Mouse (Mus musculus) forebrain, embryonic 11.5 days (tissue): Measurements from ENCODE around the gene Plek. TPM values are rescaled to one million over a fixed set of nuclear protein-coding genes. Genes with fewer than 3 reads are reported as not detected.

ENCODE experiments used
- ATAC-seq: fragments of 200-750 bp; cut with Nextera tagmentation; replicated peaks from 2 replicates; pipeline ENCODE4 v1.8.0; 2017; ENCODE audit warnings: moderate TSS enrichment; ENCODE audit not compliant: low FRiP score
- DNase-seq: peaks from one replicate; pipeline ENCODE4 v3.0.0-alpha.2; 2017; ENCODE audit warnings: low spot score
- H3K27ac ChIP-seq: fragments of 300-500 bp; sonication (generic); 2 replicates; pipeline ENCODE4 v1.5.1; 2014; ENCODE audit warnings: low read depth, low read length
- H3K27me3 ChIP-seq: fragments of 300-500 bp; sonication (generic); 2 replicates; pipeline ENCODE4 v1.6.1; 2014; ENCODE audit warnings: mild to moderate bottlenecking, low read length, mixed read lengths; ENCODE audit not compliant: control insufficient read depth, insufficient read depth
- H3K36me3 ChIP-seq: fragments of 300-500 bp; sonication (generic); 2 replicates; pipeline ENCODE4 v1.6.1; 2014; ENCODE audit warnings: mild to moderate bottlenecking, low read length, moderate library complexity, mixed read lengths; ENCODE audit not compliant: control insufficient read depth, insufficient read depth
- H3K4me1 ChIP-seq: fragments of 300-500 bp; sonication (generic); replicated peaks from 2 replicates; pipeline ENCODE4 v1.6.1; 2014; ENCODE audit warnings: low read length, mixed read lengths; ENCODE audit not compliant: control insufficient read depth, insufficient read depth
- H3K4me2 ChIP-seq: fragments of 300-500 bp; sonication (generic); 2 replicates; pipeline ENCODE4 v1.6.1; 2014; ENCODE audit warnings: low read depth, mild to moderate bottlenecking, low read length, moderate library complexity, mixed read lengths; ENCODE audit not compliant: severe bottlenecking
- H3K4me3 ChIP-seq: fragments of 300-500 bp; sonication (generic); 2 replicates; pipeline ENCODE4 v1.5.1; 2014; ENCODE audit warnings: low read depth, low read length
- H3K9ac ChIP-seq: fragments of 300-500 bp; sonication (generic); 2 replicates; pipeline ENCODE4 v1.6.1; 2014; ENCODE audit warnings: low read length
- H3K9me3 ChIP-seq: fragments of 300-500 bp; sonication (generic); 2 replicates; pipeline ENCODE4 v1.6.1; 2016; ENCODE audit warnings: low read length, mixed read lengths; ENCODE audit not compliant: control insufficient read depth
- WGBS: fragments of 180-500 bp; shearing (Covaris S2); extraction: QIAGEN DNeasy Blood & Tissue Kit; methylation state at CpG from one replicate; pipeline ENCODE4 v1.1.7; 2014; 5-methylcytosine and 5-hydroxymethylcytosine counted together
- polyA plus RNA-seq: library from polyadenylated mRNA; unstranded; fragments of >200 nt; fragmentation: Nextera tagmentation; extraction: Ambion mirVana; gene quantifications from 2 replicates; pipeline ENCODE4 v1.2.1, GENCODE M21; 2014

The Plek gene
- polyA plus RNA-seq, 1 experiment from 2014 or later, result 6.0 TPM

DNA sequence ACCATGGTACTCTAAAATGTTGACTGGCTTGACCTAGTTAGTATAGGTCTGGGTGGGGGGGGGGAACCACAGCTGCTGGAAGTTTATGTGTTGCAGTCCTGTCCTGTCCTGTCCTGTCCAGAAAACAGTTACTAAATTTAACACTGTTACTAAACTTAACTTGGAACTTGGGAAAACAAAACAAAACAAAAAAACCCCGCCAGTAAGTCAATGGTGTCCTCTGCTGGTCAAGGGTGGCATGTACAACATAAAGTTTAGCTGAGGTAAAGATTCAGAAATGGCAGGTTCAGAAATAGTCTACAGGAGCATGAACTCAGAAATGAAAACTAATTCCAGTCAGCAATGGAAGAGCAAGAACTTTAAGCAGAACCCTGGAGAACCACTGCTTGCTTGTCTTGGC is 103.4 kb downstream of the Plek start:
- no peaks in the 10 kb centered on the region for H3K9me3 ChIP-seq
- WGBS, result 22% methylated on average over 1 of the region's 1 CpGs
- H3K4me3 ChIP-seq, result no peak overlapping the region
- no peak overlapping the region for H3K4me2 ChIP-seq
- no peak overlapping the region for H3K9ac ChIP-seq
- no peaks in the 10 kb centered on the region for H3K36me3 ChIP-seq
- no peak overlapping the region for H3K27ac ChIP-seq
- ATAC-seq (no peak), DNase-seq (no peak)
- no peaks in the 10 kb centered on the region for H3K27me3 ChIP-seq
- H3K4me1 ChIP-seq, result 0 out of 2 replicates have a peak, but pooled peaks cover 4% of the 10 kb centered on the region

DNA sequence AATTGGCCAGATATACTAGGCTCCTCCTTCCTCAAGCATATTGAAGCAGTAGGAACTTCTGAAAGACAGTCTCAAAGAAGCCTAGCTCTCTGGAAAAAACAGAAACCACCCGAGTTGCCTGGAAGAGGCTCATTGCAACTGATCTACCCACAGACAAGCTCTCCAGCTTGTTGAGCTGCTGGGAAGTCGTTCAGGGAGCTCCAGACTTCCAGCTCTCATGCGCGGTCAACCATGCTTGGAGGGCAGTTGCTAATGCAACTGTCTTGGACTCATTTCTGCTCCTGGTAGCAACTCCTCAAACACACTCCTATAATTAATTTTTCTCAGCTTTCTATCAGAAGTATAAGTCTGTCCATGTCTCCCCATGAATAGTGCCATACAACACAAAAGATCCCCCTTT is 109.2 kb downstream of the Plek start:
- Histone ChIP-seq H3K9me3 (no peaks in the 10 kb centered on the region), H3K4me2 (no peak overlapping the region), H3K9ac (no peak overlapping the region), H3K27ac (no peak overlapping the region), H3K4me3 (no peak overlapping the region), H3K4me1 (no peaks in the 10 kb centered on the region), H3K27me3 (no peaks in the 10 kb centered on the region), H3K36me3 (no peaks in the 10 kb centered on the region)
- ATAC-seq (no peak), DNase-seq (no peak)
- 85% methylated on average over 4 of the region's 4 CpGs for WGBS

DNA sequence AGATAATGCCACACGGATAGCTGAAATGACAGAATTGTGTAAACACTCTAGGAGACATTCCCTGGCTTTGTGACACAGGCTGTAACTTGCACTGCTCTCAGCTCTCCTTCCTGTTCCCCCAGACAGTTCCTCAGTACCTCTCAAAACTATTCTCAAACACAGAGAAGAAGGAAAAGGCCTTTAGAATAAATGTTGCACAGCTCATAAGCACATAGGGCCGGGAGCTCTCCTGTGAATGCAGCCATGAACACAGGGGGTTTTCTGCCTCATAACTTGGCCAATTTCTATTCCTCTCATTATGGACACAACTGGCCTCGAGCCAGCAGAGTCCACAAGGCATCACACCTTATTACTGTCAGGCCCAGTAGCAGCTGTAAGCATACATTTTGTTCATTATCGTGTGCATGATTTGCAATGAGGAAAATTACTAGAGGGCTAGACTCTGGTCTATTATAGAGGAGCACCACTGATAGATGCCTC is 110.2 kb downstream of the Plek start:
- H3K27me3 ChIP-seq, result no peaks in the 10 kb centered on the region
- WGBS, result 79% methylated on average over 4 of the region's 4 CpGs
- DNase-seq, result no peak
- no peaks in the 10 kb centered on the region for H3K4me1 ChIP-seq
- no peaks in the 10 kb centered on the region for H3K9me3 ChIP-seq
- no peak overlapping the region for H3K4me2 ChIP-seq
- H3K36me3 ChIP-seq, result no peaks in the 10 kb centered on the region
- ATAC-seq, result no peak
- no peak overlapping the region for H3K9ac ChIP-seq
- no peak overlapping the region for H3K4me3 ChIP-seq
- H3K27ac ChIP-seq, result no peak overlapping the region

DNA sequence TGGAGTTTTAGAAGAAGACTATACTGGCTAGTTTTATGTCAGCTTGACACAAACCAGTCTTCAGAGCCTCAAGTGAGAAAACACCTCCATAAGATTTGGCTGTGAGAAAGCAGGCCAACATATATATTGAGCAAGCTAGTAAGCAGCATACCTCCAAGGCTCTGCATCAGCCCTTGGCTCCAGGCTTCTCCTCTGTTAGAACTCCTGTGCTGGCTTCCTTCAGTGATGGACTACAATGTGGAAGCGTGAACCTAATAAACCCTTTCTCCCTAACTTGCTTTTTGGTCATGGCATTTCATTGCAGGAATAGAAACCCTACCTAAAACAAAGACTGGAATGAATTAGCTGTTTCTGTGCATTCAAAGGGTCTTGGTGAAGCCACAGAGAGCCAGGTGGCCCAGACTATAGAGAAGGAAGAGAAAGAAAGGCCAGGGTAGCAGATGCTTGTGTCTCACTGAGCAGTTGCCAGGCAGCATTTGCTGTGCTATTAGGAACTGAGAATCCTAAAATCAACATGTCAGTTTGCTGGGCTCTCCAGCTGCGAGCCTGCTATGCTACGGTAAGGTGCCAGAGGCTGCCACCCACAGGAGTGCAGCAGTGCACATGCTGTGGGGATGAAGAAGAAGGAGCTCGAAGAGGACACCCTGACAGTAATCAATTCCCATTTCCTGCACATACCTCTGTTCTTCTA is 110.9 kb downstream of the Plek start:
- Histone ChIP-seq H3K9me3 (no peaks in the 10 kb centered on the region), H3K4me2 (no peak overlapping the region), H3K36me3 (no peaks in the 10 kb centered on the region), H3K27ac (no peak overlapping the region), H3K4me3 (no peak overlapping the region), H3K4me1 (no peaks in the 10 kb centered on the region), H3K9ac (no peak overlapping the region), H3K27me3 (no peaks in the 10 kb centered on the region)
- ATAC-seq, result no peak
- DNase-seq, result no peak
- WGBS, result 68% methylated on average over 4 of the region's 4 CpGs

DNA sequence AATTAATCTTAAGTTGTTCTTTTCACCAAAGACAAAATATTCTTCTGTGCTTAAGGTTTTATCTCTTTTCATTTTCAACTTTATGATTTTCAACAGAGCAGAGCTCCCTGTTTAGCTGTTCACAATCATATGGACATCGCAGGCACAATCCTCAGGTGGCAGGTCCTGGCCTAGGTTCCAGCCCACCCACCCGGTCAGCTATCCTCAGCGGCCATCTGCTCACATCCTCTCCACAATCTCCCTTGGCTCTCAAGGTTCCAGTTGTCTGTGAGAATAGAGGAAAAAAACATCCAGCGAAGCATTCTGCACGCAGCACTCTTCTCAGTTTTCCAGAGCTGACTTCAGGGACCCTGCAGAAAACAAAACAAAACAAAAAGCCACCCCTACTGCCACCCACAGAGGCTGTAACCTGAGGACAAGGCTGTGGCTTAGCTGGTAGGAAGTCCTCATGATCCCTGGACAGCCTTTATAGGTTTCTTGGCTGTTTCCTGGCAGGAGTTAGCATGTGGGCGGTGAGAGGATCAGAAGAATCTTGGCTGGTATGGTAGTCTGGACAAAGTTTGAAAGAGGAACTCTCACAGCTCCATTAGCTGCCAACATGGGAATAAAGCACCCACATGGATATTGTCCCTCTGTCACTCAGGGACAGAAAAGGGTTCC is 116.5 kb downstream of the Plek start:
- no peaks in the 10 kb centered on the region for H3K27me3 ChIP-seq
- no peak overlapping the region for H3K27ac ChIP-seq
- DNase-seq (no peak), ATAC-seq (no peak)
- H3K4me2 ChIP-seq, result no peak overlapping the region
- H3K9ac ChIP-seq, result no peak overlapping the region
- H3K9me3 ChIP-seq, result no peaks in the 10 kb centered on the region
- H3K4me3 ChIP-seq, result no peak overlapping the region
- no peaks in the 10 kb centered on the region for H3K36me3 ChIP-seq
- 67% methylated on average over 6 of the region's 6 CpGs for WGBS
- H3K4me1 ChIP-seq, result no peaks in the 10 kb centered on the region

DNA sequence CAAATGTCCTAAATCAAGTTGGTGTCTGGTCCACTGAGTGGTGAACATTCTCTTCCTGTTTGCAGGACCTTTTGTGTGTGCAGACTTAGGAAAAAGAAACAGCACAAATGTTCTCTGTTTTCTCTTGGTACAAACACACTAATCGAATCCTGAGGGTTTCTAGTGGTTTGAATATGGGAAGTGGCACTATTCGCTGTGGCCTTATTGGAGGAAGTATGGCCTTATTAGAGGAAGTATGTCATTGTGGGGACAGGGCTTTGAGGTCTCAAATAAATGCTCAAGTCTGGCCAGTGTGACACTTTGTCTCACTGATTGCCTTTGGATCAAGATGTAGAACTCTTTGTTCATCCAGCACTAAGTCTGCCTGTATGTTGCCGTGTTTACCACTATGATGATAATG is 120.0 kb downstream of the Plek start:
- WGBS, result 90% methylated on average over 3 of the region's 3 CpGs
- Histone ChIP-seq H3K4me3 (no peak overlapping the region), H3K4me1 (no peaks in the 10 kb centered on the region), H3K9me3 (no peaks in the 10 kb centered on the region), H3K27ac (no peak overlapping the region), H3K36me3 (no peaks in the 10 kb centered on the region), H3K4me2 (no peak overlapping the region), H3K27me3 (no peaks in the 10 kb centered on the region), H3K9ac (no peak overlapping the region)
- no peak for DNase-seq
- ATAC-seq, result no peak

Other genes with a start within 250 kb of the Plek start
- 2.8 and 3.2 TPM in 2 replicates for gene Fbxo48, start 101.0 kb downstream of the Plek start, polyA plus RNA-seq
- 16.3 and 19.6 TPM in 2 replicates for gene Cnrip1, start 795 bp downstream of the Plek start, polyA plus RNA-seq
- gene Ppp3r1, start 106.9 kb upstream of the Plek start, polyA plus RNA-seq, result 94.3 and 103 TPM in 2 replicates
- 24.1 and 26.0 TPM in 2 replicates for gene Wdr92, start 129.7 kb upstream of the Plek start, polyA plus RNA-seq
- 88.4 and 95.2 TPM in 2 replicates for gene Pno1, start 159.2 kb upstream of the Plek start, polyA plus RNA-seq
- gene C1d, start 205.2 kb upstream of the Plek start, polyA plus RNA-seq, result 96.2 and 101 TPM in 2 replicates